Mouse (Mus musculus): ENCODE data around the gene B4galnt1.

B4galnt1 gene

GRCm38 (mm10) chr10:127200279-127200678 is 35.3 kb downstream of the B4galnt1 start:
- CTCF ChIA-PET: no interaction called here

GRCm38 (mm10) chr10:127203106-127203505 is 38.1 kb downstream of the B4galnt1 start:
- CTCF ChIA-PET: no interaction called here

- CTCF ChIA-PET: no interaction called here
These were observed 39.6 kb downstream of the B4galnt1 start for GRCm38 (mm10) chr10:127204589-127204988.

GRCm38 (mm10) chr10:127205373-127205772 is 40.3 kb downstream of the B4galnt1 start:
- CTCF ChIA-PET: no interaction called here

GRCm38 (mm10) chr10:127208921-127209320 is 43.9 kb downstream of the B4galnt1 start:
- CTCF ChIA-PET: interaction anchor here (0.5 kb wide), 1 partner anchor 788 kb away, joined by 13 read pairs; no protein-coding TSS in a partner anchor

GRCm38 (mm10) chr10:127209928-127210570 is 45.0 kb downstream of the B4galnt1 start:
- CTCF ChIA-PET: interaction anchor here (0.7 to 0.9 kb wide), 2 partner anchors 132 to 423 kb away, joined by 3 to 12 read pairs; no protein-coding TSS in a partner anchor

GRCm38 (mm10) chr10:127210961-127211405 is 46.0 kb downstream of the B4galnt1 start:
- CTCF ChIA-PET: no interaction called here

- CTCF ChIA-PET: no interaction called here
These were observed 46.4 kb downstream of the B4galnt1 start, which contains the start of gene Pip4k2c for GRCm38 (mm10) chr10:127211414-127211854. Gene Pip4k2c (minus strand): TSS chr10:127211585.

- CTCF ChIA-PET: interaction anchor here (0.6 kb wide), 2 partner anchors 129 to 143 kb away, joined by 3 to 5 read pairs; partner anchors contain the start of genes Gli1 and Tspan31
These were observed 48.2 kb downstream of the B4galnt1 start for GRCm38 (mm10) chr10:127213272-127213671.

GRCm38 (mm10) chr10:127213704-127214421 is 48.8 kb downstream of the B4galnt1 start:
- CTCF ChIA-PET: interaction anchor here (0.6 to 0.8 kb wide), 2 partner anchors 144 to 824 kb away, joined by 3 to 5 read pairs; partner anchors contain the start of gene Tspan31

GRCm38 (mm10) chr10:127214422-127214803 is 49.4 kb downstream of the B4galnt1 start:
- CTCF ChIA-PET: interaction anchor here (0.8 kb wide), 1 partner anchor 823 kb away, joined by 3 read pairs; no protein-coding TSS in a partner anchor

- CTCF ChIA-PET: no interaction called here
These were observed 51.4 kb downstream of the B4galnt1 start for GRCm38 (mm10) chr10:127216456-127216855.

GRCm38 (mm10) chr10:127217177-127217576 is 52.2 kb downstream of the B4galnt1 start:
- CTCF ChIA-PET: interaction anchor here (0.5 kb wide), 1 partner anchor 529 kb away, joined by 3 read pairs; no protein-coding TSS in a partner anchor

- CTCF ChIA-PET: no interaction called here
These were observed 53.3 kb downstream of the B4galnt1 start for GRCm38 (mm10) chr10:127218339-127218738.
